In the genomic region with DNA sequence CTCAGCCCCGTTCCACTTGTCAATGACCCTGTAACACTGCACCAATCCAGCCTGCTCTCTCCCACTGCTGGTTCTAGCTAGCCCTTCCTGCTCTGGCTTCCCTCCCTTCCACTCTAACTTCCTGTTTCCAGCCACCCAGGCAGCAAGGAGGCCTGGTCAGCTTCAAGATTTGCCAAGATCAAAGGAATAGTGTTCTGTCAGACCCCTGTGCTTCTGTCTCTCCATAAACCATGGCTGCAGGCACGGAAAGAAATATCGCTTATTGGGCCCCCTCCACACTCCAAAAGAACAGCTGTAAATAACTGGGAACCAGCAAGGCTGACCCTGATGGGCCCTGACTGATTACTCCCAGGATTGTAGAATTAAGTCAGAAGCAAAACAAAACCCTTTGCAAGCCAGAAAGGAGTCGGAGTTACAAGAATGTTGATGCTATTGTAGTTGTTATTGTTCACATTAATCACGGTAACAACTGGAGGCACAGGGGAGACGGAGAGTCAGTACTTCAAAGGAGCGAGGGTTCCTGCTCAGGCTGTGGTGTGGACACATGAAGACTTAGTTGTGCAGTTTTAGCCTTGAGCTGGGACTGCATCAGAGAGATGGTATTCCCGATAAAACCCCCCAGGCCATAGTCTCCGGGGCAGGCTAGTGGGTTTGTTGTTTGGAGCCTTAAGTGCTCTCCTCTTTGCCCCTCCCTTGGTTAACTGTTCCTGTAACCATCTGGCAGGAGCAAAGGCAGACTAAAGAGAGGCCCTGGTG, we compare ENCODE assay signal across 9 mouse cellular contexts. TPM values are rescaled to one million over a fixed set of nuclear protein-coding genes. Genes with fewer than 3 reads are reported as not detected.
A peak's percentile ranks its signal among the peaks of the same experiment; 100 is the strongest.
DNase-seq lines count a peak whose midpoint lies in the region; ATAC-seq and TF ChIP-seq lines count a peak whose summit lies in the region.
"Had no signal": no experiment of that assay in that cellular context is flagged by ENCODE, and none has a peak within 500 bp of the region (broad histone marks: within the 10 kb centered on the region; RNA-seq: fewer than 3 reads in every experiment).

No protein-coding gene starts in this region.

- DNase-seq in adrenal gland, postnatal 14 days: peak; percentile 25
- DNase-seq in adrenal gland, postnatal 25 days: no peak
- DNase-seq in kidney, postnatal 0 days (ENCODE audit: low spot score): peak; percentile 96
- no peak for DNase-seq in kidney, postnatal 36 days
- DNase-seq in cerebellum, postnatal 10 days: no peak
- DNase-seq in cerebellum, adult 11-12 months: no peak
- DNase-seq: gastrocnemius, postnatal 10 days had no signal

- H3K9ac ChIP-seq in kidney, postnatal 0 days (ENCODE audit: low read depth, low read length): no peak overlapping the region
- no peak overlapping the region for H3K9ac ChIP-seq in embryonic facial prominence, embryonic 12.5 days
- no peak overlapping the region; the same call in 1 of the 2 replicates for H3K9ac ChIP-seq in limb, embryonic 13.5 days

- no peaks in the 10 kb centered on the region for H3K27me3 ChIP-seq in kidney, postnatal 0 days (ENCODE audit: insufficient read depth, low read length)
- no peaks in the 10 kb centered on the region for H3K27me3 ChIP-seq in embryonic facial prominence, embryonic 12.5 days
- H3K27me3 ChIP-seq in limb, embryonic 13.5 days: no peaks in the 10 kb centered on the region

- H3K36me3 ChIP-seq in kidney, postnatal 0 days (ENCODE audit: insufficient read depth, low read length): no peaks in the 10 kb centered on the region
- no peaks in the 10 kb centered on the region for H3K36me3 ChIP-seq in embryonic facial prominence, embryonic 12.5 days
- H3K36me3 ChIP-seq in limb, embryonic 13.5 days: no peaks in the 10 kb centered on the region

- H3K4me3 ChIP-seq in kidney, postnatal 0 days (replicated peaks; ENCODE audit: low read depth, low read length): no peak overlapping the region
- no peak overlapping the region for H3K4me3 ChIP-seq in embryonic facial prominence, embryonic 12.5 days
- H3K4me3 ChIP-seq in limb, embryonic 13.5 days: no peak overlapping the region

- 8% methylated on average over 9 of the region's 9 CpGs for WGBS in kidney, postnatal 0 days
- WGBS in embryonic facial prominence, embryonic 12.5 days: 18% methylated on average over 9 of the region's 9 CpGs
- 5% methylated on average over 9 of the region's 9 CpGs for WGBS in limb, embryonic 13.5 days

- peaks cover 17% of the 10 kb centered on the region for H3K4me1 ChIP-seq in kidney, postnatal 0 days (replicated peaks; ENCODE audit: insufficient read depth, low read length)
- H3K4me1 ChIP-seq in embryonic facial prominence, embryonic 12.5 days: peaks cover 45% of the 10 kb centered on the region
- peaks cover 32% of the 10 kb centered on the region for H3K4me1 ChIP-seq in limb, embryonic 13.5 days

- no peak overlapping the region for H3K4me2 ChIP-seq in kidney, postnatal 0 days (ENCODE audit: low read length)
- no peak overlapping the region for H3K4me2 ChIP-seq in embryonic facial prominence, embryonic 12.5 days (replicated peaks)
- H3K4me2 ChIP-seq in limb, embryonic 13.5 days (replicated peaks): no peak overlapping the region

- ATAC-seq in kidney, postnatal 0 days (replicated peaks; ENCODE audit: low FRiP score, low read depth): peak; percentile 76
- no peak for ATAC-seq in embryonic facial prominence, embryonic 12.5 days (ENCODE audit: insufficient number of reproducible peaks, insufficient read depth, low FRiP score, low TSS enrichment)
- ATAC-seq in limb, embryonic 13.5 days (ENCODE audit: low FRiP score, low read depth): no peak

- H3K27ac ChIP-seq in kidney, postnatal 0 days: peak overlapping the region; percentile 71
- peak overlapping the region; percentile 41; the same call in 1 of the 2 replicates for H3K27ac ChIP-seq in embryonic facial prominence, embryonic 12.5 days
- H3K27ac ChIP-seq in limb, embryonic 13.5 days: peak overlapping the region; percentile 70

- TF ChIP-seq CTCF in kidney, postnatal 0 days (IDR thresholded peaks at IDR 0.05; ENCODE audit: low read depth): no peak

- no peaks in the 10 kb centered on the region for H3K9me3 ChIP-seq in kidney, postnatal 0 days (replicated peaks; ENCODE audit: low read length)
- no peaks in the 10 kb centered on the region for H3K9me3 ChIP-seq in embryonic facial prominence, embryonic 12.5 days
- H3K9me3 ChIP-seq in limb, embryonic 13.5 days: no peaks in the 10 kb centered on the region

RNA-seq across cellular contexts. Expression of a gene that starts 49.8 kb away (rescaled TPM):
- total RNA-seq in adrenal gland, postnatal 14 days (2021): 35.7 and 56.8 TPM in 2 replicates
- total RNA-seq in adrenal gland, postnatal 25 days (2021): 30.8 and 37.7 TPM in 2 replicates
- polyA plus RNA-seq in kidney, postnatal 0 days (2015; fragmentation: Nextera tagmentation; extraction: Ambion mirVana): 9.9 and 13.6 TPM in 2 replicates
- polyA plus RNA-seq in embryonic facial prominence, embryonic 12.5 days (2016; fragmentation: Nextera tagmentation; extraction: Ambion mirVana): 1.6 and 2.8 TPM in 2 replicates
- polyA plus RNA-seq in limb, embryonic 13.5 days (2015; fragmentation: Nextera tagmentation; extraction: Ambion mirVana): 3.4 and 5.1 TPM in 2 replicates

Comparison
In these comparisons a context has a peak if more than half of its experiments do, and no peak if none do; other contexts are left out.
1. DNase-seq: peak in adrenal gland, postnatal 14 days (single experiment) and kidney, postnatal 0 days (single experiment); none in adrenal gland, postnatal 25 days (single experiment), kidney, postnatal 36 days (0 of 2), cerebellum, postnatal 10 days (0 of 2) and cerebellum, adult 11-12 months (single experiment).
2. Peak in every context shown above with its lines, with median percentiles within 50 percentile points of each other: H3K27ac ChIP-seq.